Comparison of ENCODE assay signal across 17 mouse cellular contexts in genomic region chr3:50438520-50439253, GRCm38 (mm10). TPM values are rescaled to one million over a fixed set of nuclear protein-coding genes. Genes with fewer than 3 reads are reported as not detected.
DNase-seq lines count a peak whose midpoint lies in the region; ATAC-seq and TF ChIP-seq lines count a peak whose summit lies in the region.
"Had no signal": no experiment of that assay in that cellular context is flagged by ENCODE, and none has a peak within 500 bp of the region (broad histone marks: within the 10 kb centered on the region; RNA-seq: fewer than 3 reads in every experiment).

No protein-coding gene starts in this region.

- H3K27me3 ChIP-seq in lung, postnatal 0 days (replicated peaks; ENCODE audit: insufficient read depth, low read length) = no peaks in the 10 kb centered on the region
- no peaks in the 10 kb centered on the region for H3K27me3 ChIP-seq in MEL (ENCODE audit: control insufficient read depth in 1 of 2, insufficient read depth in 2 of 2, low read length in 2 of 2)
- H3K27me3 ChIP-seq in embryonic facial prominence, embryonic 11.5 days (ENCODE audit: control insufficient read depth, insufficient read depth, low read length) = no peaks in the 10 kb centered on the region
- H3K27me3 ChIP-seq: heart, embryonic 12.5 days; limb, embryonic 15.5 days; neural tube, embryonic 13.5 days had no signal

- DNase-seq in lung, postnatal 0 days (ENCODE audit: low spot score) = peak; percentile 10
- DNase-seq in lung, postnatal 25 days (ENCODE audit: low spot score) = no peak
- peak; percentile 83 for DNase-seq in MEL (ENCODE audit: low read depth, low spot score)
- peak; percentile 64 for DNase-seq in embryonic facial prominence, embryonic 11.5 days (ENCODE audit: low spot score)
- DNase-seq in right cerebral cortex, postnatal 4 days = no peak
- no peak for DNase-seq in cerebellum, postnatal 10 days
- DNase-seq in T-cell, adult 2 months (ENCODE audit: low spot score) = no peak
- DNase-seq: cerebellum, adult 11 months; kidney, postnatal 14 days; layer of hippocampus, adult 9-11 months; liver, postnatal 0 days; right cerebral cortex, postnatal 14 days had no signal

- H3K4me3 ChIP-seq in lung, postnatal 0 days (ENCODE audit: low read depth, low read length) = no peak overlapping the region
- H3K4me3 ChIP-seq in MEL (ENCODE audit: control insufficient read depth in 1 of 2, insufficient read depth in 1 of 2, low read depth in 2 of 2, low read length in 2 of 2) = no peak overlapping the region
- no peak overlapping the region for H3K4me3 ChIP-seq in embryonic facial prominence, embryonic 11.5 days (ENCODE audit: low read depth, low read length)
- H3K4me3 ChIP-seq: heart, embryonic 12.5 days; limb, embryonic 15.5 days; neural tube, embryonic 13.5 days had no signal

- no peak for ATAC-seq in lung, postnatal 0 days
- ATAC-seq in embryonic facial prominence, embryonic 11.5 days (replicated peaks; ENCODE audit: insufficient number of reproducible peaks, low FRiP score, low TSS enrichment, low read depth) = no peak
- peak; percentile 74 for ATAC-seq in monocyte, adult 5-6 weeks (replicated peaks; ENCODE audit: insufficient number of reproducible peaks, low FRiP score, low TSS enrichment, poor library complexity, severe bottlenecking)
- ATAC-seq: intestine, postnatal 0 days had no signal

- H3K79me2 ChIP-seq in MEL (ENCODE audit: control insufficient read depth, insufficient read depth, low read length, poor library complexity) = no peaks in the 10 kb centered on the region; the same call in 1 of the 2 replicates

- TF ChIP-seq POLR2A in MEL (IDR thresholded peaks at IDR 0.05; ENCODE audit: control insufficient read depth in 1 of 2, insufficient read depth in 1 of 2, low read depth in 1 of 2, low read length in 2 of 2, poor library complexity in 1 of 2) = no peak

- H3K9me3 ChIP-seq in lung, postnatal 0 days (ENCODE audit: low read length) = no peaks in the 10 kb centered on the region
- H3K9me3 ChIP-seq in MEL (replicated peaks; ENCODE audit: insufficient read depth, low read length) = no peaks in the 10 kb centered on the region
- H3K9me3 ChIP-seq in embryonic facial prominence, embryonic 11.5 days (replicated peaks; ENCODE audit: control insufficient read depth, low read length) = no peaks in the 10 kb centered on the region
- H3K9me3 ChIP-seq: heart, embryonic 12.5 days; limb, embryonic 15.5 days; neural tube, embryonic 13.5 days had no signal

- H3K36me3 ChIP-seq in lung, postnatal 0 days (ENCODE audit: insufficient read depth, low read length) = no peaks in the 10 kb centered on the region
- H3K36me3 ChIP-seq in MEL (ENCODE audit: control insufficient read depth in 1 of 2, insufficient read depth in 2 of 2, low read length in 2 of 2) = peaks cover 0 to 25% of the 10 kb centered on the region in 2 experiments; a peak in 2 of 4 replicates
- H3K36me3 ChIP-seq in embryonic facial prominence, embryonic 11.5 days (replicated peaks; ENCODE audit: control insufficient read depth, insufficient read depth, low read depth, low read length) = no peaks in the 10 kb centered on the region
- H3K36me3 ChIP-seq: heart, embryonic 12.5 days; limb, embryonic 15.5 days; neural tube, embryonic 13.5 days had no signal

- TF ChIP-seq RAD21 in MEL (IDR thresholded peaks at IDR 0.05; ENCODE audit: low read depth, low read length) = no peak

- no peak overlapping the region for H3K27ac ChIP-seq in lung, postnatal 0 days (ENCODE audit: low read length)
- peak overlapping the region; percentile 73 for H3K27ac ChIP-seq in MEL (ENCODE audit: control insufficient read depth, low read depth, low read length)
- no peak overlapping the region for H3K27ac ChIP-seq in embryonic facial prominence, embryonic 11.5 days (replicated peaks; ENCODE audit: low read depth, low read length)
- H3K27ac ChIP-seq: limb, embryonic 15.5 days; neural tube, embryonic 13.5 days had no signal

- no peak overlapping the region for H3K9ac ChIP-seq in lung, postnatal 0 days (replicated peaks; ENCODE audit: low read depth)
- H3K9ac ChIP-seq in MEL (ENCODE audit: control insufficient read depth, low read depth, low read length, poor library complexity, severe bottlenecking) = peak overlapping the region; percentile 50; the same call in 1 of the 2 replicates
- H3K9ac ChIP-seq in embryonic facial prominence, embryonic 11.5 days (replicated peaks; ENCODE audit: low read length) = no peak overlapping the region
- H3K9ac ChIP-seq: heart, embryonic 12.5 days; limb, embryonic 15.5 days; liver, postnatal 0 days; neural tube, embryonic 13.5 days had no signal

- no peak overlapping the region for H3K4me2 ChIP-seq in lung, postnatal 0 days (replicated peaks; ENCODE audit: low read depth, low read length)
- no peak overlapping the region for H3K4me2 ChIP-seq in embryonic facial prominence, embryonic 11.5 days (ENCODE audit: low read depth, low read length)
- H3K4me2 ChIP-seq: heart, embryonic 12.5 days; limb, embryonic 15.5 days; neural tube, embryonic 13.5 days had no signal

- WGBS in lung, postnatal 0 days = 64% methylated on average over 4 of the region's 4 CpGs
- 39% methylated on average over 4 of the region's 4 CpGs for WGBS in embryonic facial prominence, embryonic 11.5 days

- TF ChIP-seq EP300 in lung, postnatal 0 days (IDR thresholded peaks at IDR 0.05) = no peak
- peak; percentile 44 to 81; a peak in 3 of 4 replicates for TF ChIP-seq EP300 in MEL (IDR thresholded peaks at IDR 0.05; ENCODE audit: low read depth in 1 of 2, low read length in 2 of 2)

- TF ChIP-seq CTCF in lung, postnatal 0 days (IDR thresholded peaks at IDR 0.05) = no peak
- no peak for TF ChIP-seq CTCF in MEL (IDR thresholded peaks at IDR 0.05 in 2 of 3, conservative IDR thresholded peaks at IDR 0.05 in 1 of 3; ENCODE audit: control insufficient read depth in 1 of 3, insufficient read depth in 1 of 3, low read depth in 2 of 3, low read length in 3 of 3, poor library complexity in 1 of 3, severe bottlenecking in 1 of 3)

- no peaks in the 10 kb centered on the region for H3K4me1 ChIP-seq in lung, postnatal 0 days (ENCODE audit: insufficient read depth, low read depth, low read length)
- H3K4me1 ChIP-seq in MEL (ENCODE audit: control insufficient read depth in 1 of 2, insufficient read depth in 2 of 2, low read length in 2 of 2) = peaks cover 8 to 15% of the 10 kb centered on the region in 2 experiments
- no peaks in the 10 kb centered on the region for H3K4me1 ChIP-seq in embryonic facial prominence, embryonic 11.5 days (ENCODE audit: control insufficient read depth, insufficient read depth, low read length)
- H3K4me1 ChIP-seq: heart, embryonic 12.5 days had no signal

TF ChIP-seq in MEL, 35 proteins besides CTCF, POLR2A, EP300 and RAD21 (continues in another document):
- TF ChIP-seq MYC (IDR thresholded peaks at IDR 0.05; ENCODE audit: low read depth, low read length) (0 out of 2 replicates have a peak, but pooled peaks have one; percentile 34), NRF1 (IDR thresholded peaks at IDR 0.05; ENCODE audit: insufficient read depth, low read depth, low read length, poor library complexity, severe bottlenecking) (no peak), ZC3H11A (IDR thresholded peaks at IDR 0.05; ENCODE audit: low read depth, low read length) (no peak), ETS1 (IDR thresholded peaks at IDR 0.05; ENCODE audit: low read depth, low read length) (peak; percentile 74), HCFC1 (IDR thresholded peaks at IDR 0.05; ENCODE audit: low read depth, low read length) (no peak), MAFK (IDR thresholded peaks at IDR 0.05; ENCODE audit: borderline replicate concordance, low read depth, low read length) (no peak), TAL1 (IDR thresholded peaks at IDR 0.05; ENCODE audit: low read length) (no peak), POLR2AphosphoS5 (IDR thresholded peaks at IDR 0.05; ENCODE audit: borderline replicate concordance, low read depth, low read length) (no peak), MYB (IDR thresholded peaks at IDR 0.05; ENCODE audit: low read depth, low read length) (no peak), RCOR1 (IDR thresholded peaks at IDR 0.05; ENCODE audit: low read depth, low read length) (no peak; the same call in 1 of the 2 replicates), KAT2A (conservative IDR thresholded peaks at IDR 0.05; ENCODE audit: low read depth, low read length) (no peak), TBP (IDR thresholded peaks at IDR 0.05; ENCODE audit: low read depth, low read length) (no peak), GABPA (IDR thresholded peaks at IDR 0.05; ENCODE audit: low read depth, low read length) (no peak), NELFE (IDR thresholded peaks at IDR 0.05; ENCODE audit: low read depth, low read length) (no peak), CHD1 (IDR thresholded peaks at IDR 0.05; ENCODE audit: low read depth, low read length) (no peak), MXI1 (IDR thresholded peaks at IDR 0.05; ENCODE audit: low read depth, low read length) (0 out of 2 replicates have a peak, but pooled peaks have one; percentile 22), ZMIZ1 (IDR thresholded peaks at IDR 0.05; ENCODE audit: low read depth, low read length) (no peak), MAX (IDR thresholded peaks at IDR 0.05; ENCODE audit: low read length) (no peak), TCF12 (IDR thresholded peaks at IDR 0.05; ENCODE audit: low read depth, low read length) (peak; percentile 39; the same call in 1 of the 2 replicates), MAZ (IDR thresholded peaks at IDR 0.05; ENCODE audit: low read depth, low read length) (no peak), SMC3 (IDR thresholded peaks at IDR 0.05; ENCODE audit: low read depth, low read length) (no peak), SIN3A (IDR thresholded peaks at IDR 0.05; ENCODE audit: low read length) (no peak), USF2 (IDR thresholded peaks at IDR 0.05; ENCODE audit: borderline replicate concordance in 1 of 2, insufficient read depth in 1 of 2, low read depth in 1 of 2, low read length in 2 of 2) (no peak), E2F4 (IDR thresholded peaks at IDR 0.05; ENCODE audit: borderline replicate concordance, low read depth, low read length) (no peak), ZNF384 (IDR thresholded peaks at IDR 0.05; ENCODE audit: low read depth, low read length) (peak; percentile 12; the same call in 1 of the 2 replicates), GATA1 (IDR thresholded peaks at IDR 0.05; ENCODE audit: low read depth, low read length) (no peak), USF1 (IDR thresholded peaks at IDR 0.05; ENCODE audit: low read depth, low read length) (peak; percentile 30; the same call in 1 of the 2 replicates)

RNA-seq across cellular contexts. Expression of gene Slc7a11, which starts 4.7 kb away (rescaled TPM):
- polyA plus RNA-seq in lung, postnatal 0 days (2015; fragmentation: Nextera tagmentation; extraction: Ambion mirVana) = 0.13 and 0.87 TPM in 2 replicates
- total RNA-seq in MEL (2012; rRNA removed) = 0.69 and 7.0 TPM in 2 replicates
- 1 to 10 TPM in 1 of 2 experiments, not detected in 1; 3.3 TPM for polyA plus RNA-seq in MEL (2012; ENCODE audit: insufficient read depth in 1 of 2, insufficient read length in 2 of 2, low read depth in 1 of 2, low replicate concordance in 2 of 2, missing spikeins in 1 of 2)
- polyA plus RNA-seq in embryonic facial prominence, embryonic 11.5 days (2014; fragmentation: Nextera tagmentation; extraction: Ambion mirVana) = 1.1 and 1.5 TPM in 2 replicates
- total RNA-seq in monocyte, adult 5-6 weeks (2017) = 6.0 to 12.4 TPM (median 9.0 TPM) in 3 replicates

Comparison
In these comparisons a context has a peak if more than half of its experiments do, and no peak if none do; other contexts are left out.
1. DNase-seq: peak in lung, postnatal 0 days (single experiment), MEL (single experiment) and embryonic facial prominence, embryonic 11.5 days (single experiment); none in lung, postnatal 25 days (single experiment), right cerebral cortex, postnatal 4 days (single experiment), cerebellum, postnatal 10 days (0 of 2) and T-cell, adult 2 months (single experiment).